8 mouse cellular contexts compared by ENCODE assay signal in the genomic region with DNA sequence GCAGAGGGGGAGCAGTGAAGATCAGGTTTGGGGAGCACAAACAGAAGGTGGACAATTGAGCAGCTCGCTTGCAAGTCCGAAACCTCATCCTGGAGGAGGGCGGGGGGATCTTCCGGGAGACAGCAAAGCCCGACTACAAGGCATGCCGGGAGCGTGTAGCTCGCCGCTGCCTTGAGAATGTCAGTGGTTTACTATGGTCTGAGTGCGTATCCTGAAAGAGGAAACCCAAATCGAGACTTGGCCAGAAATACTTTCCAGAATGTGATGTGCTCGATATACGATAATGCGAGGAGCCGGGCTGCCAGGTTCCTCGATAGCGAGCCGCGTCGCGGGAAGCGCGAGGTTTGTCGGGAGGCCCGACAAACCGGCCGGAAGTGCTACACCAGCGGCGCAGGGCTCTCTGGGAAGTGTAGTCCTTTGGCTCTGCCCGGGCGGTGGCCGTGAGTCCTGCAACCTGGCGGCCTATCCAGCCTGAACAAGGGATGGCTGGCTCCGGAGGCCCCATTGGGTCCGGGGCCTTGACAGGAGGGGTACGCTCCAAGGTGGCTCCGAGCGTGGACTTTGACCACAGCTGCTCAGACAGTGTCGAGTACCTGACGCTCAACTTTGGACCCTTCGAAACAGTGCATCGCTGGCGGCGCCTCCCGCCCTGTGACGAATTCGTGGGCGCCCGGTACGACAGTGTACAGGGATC. TPM values are rescaled to one million over a fixed set of nuclear protein-coding genes. Genes with fewer than 3 reads are reported as not detected.
DNase-seq lines count a peak whose midpoint lies in the region; ATAC-seq lines count a peak whose summit lies in the region.

A gene (plus strand): TSS at position 143 of the 694 bp plus-strand sequence.

- WGBS in hindbrain, embryonic 16.5 days = 0% methylated on average over 49 of the region's 50 CpGs
- WGBS in macrophage (ENCODE audit: missing documents) = 2% methylated on average over 50 of the region's 50 CpGs

- peak; percentile 98 for ATAC-seq in hindbrain, embryonic 16.5 days

- peak; percentile 86 for DNase-seq in T-cell, adult 2 months (ENCODE audit: low spot score)
- DNase-seq in cerebellum, postnatal 36 days = peak; percentile 90 to 92
- peak; percentile 88 for DNase-seq in gastrocnemius, adult 18-20 months (ENCODE audit: low spot score)
- DNase-seq in left cerebral cortex, adult 18-20 months (ENCODE audit: low spot score in 2 of 2) = peak; percentile 86 to 93
- DNase-seq in right cerebral cortex, adult 18-20 months = peak; percentile 92
- peak; percentile 47 for DNase-seq in urinary bladder, postnatal 10 days (ENCODE audit: low spot score)

- H3K9ac ChIP-seq in hindbrain, embryonic 16.5 days (ENCODE audit: low read depth, low read length) = peak within 1 kb of the TSS; percentile 91

- H3K9me3 ChIP-seq in hindbrain, embryonic 16.5 days (ENCODE audit: control insufficient read depth, low read length) = no peaks in the 10 kb centered on the region

- peaks cover 13% of the 10 kb centered on the region; the same call in 1 of the 2 replicates for H3K36me3 ChIP-seq in hindbrain, embryonic 16.5 days (ENCODE audit: control insufficient read depth, insufficient read depth, low read length)
- peaks cover 19% of the 10 kb centered on the region for H3K36me3 ChIP-seq in macrophage (ENCODE audit: inconsistent target)

- H3K4me2 ChIP-seq in hindbrain, embryonic 16.5 days (ENCODE audit: low read length) = peak within 1 kb of the TSS; percentile 66

- H3K4me1 ChIP-seq in hindbrain, embryonic 16.5 days (ENCODE audit: control insufficient read depth, insufficient read depth, low read depth, low read length) = peaks cover 14% of the 10 kb centered on the region

- no peaks in the 10 kb centered on the region; the same call in 1 of the 2 replicates for H3K79me2 ChIP-seq in macrophage (ENCODE audit: inconsistent target)

- H3K27me3 ChIP-seq in hindbrain, embryonic 16.5 days (replicated peaks; ENCODE audit: control insufficient read depth, insufficient read depth, low read length) = no peaks in the 10 kb centered on the region

- peak within 1 kb of the TSS; percentile 93 for H3K27ac ChIP-seq in hindbrain, embryonic 16.5 days (ENCODE audit: low read depth, low read length)
- peak within 1 kb of the TSS; percentile 75 for H3K27ac ChIP-seq in macrophage

- peak within 1 kb of the TSS; percentile 89 for H3K4me3 ChIP-seq in hindbrain, embryonic 16.5 days (ENCODE audit: low read length)
- peak within 1 kb of the TSS; percentile 81 for H3K4me3 ChIP-seq in macrophage (ENCODE audit: inconsistent target)

RNA-seq across cellular contexts. Expression of the gene that starts here (rescaled TPM):
- total RNA-seq in gastrocnemius, adult 18-20 months (2021) = 10 to 100 TPM; 17.1 to 18.9 TPM
- 140 and 149 TPM in 2 replicates for polyA plus RNA-seq in hindbrain, embryonic 16.5 days (2015; fragmentation: Nextera tagmentation; extraction: Ambion mirVana)
- 100 to 1,000 TPM; 161 to 171 TPM for total RNA-seq in left cerebral cortex, adult 18-20 months (2021)
- 100 to 1,000 TPM in 12 of 26 experiments, 10 to 100 TPM in 14; 35.6 to 167 (median 89.3) TPM for total RNA-seq in macrophage (2018; cell fraction: chromatin; rRNA removed)
- total RNA-seq in macrophage (2018; cell fraction: cytosol; rRNA removed) = 10 to 100 TPM; 14.9 to 34.0 (median 22.0) TPM
- total RNA-seq in macrophage (2018; cell fraction: nucleus; rRNA removed) = 100 to 1,000 TPM in 1 of 26 experiments, 10 to 100 TPM in 25; 21.4 to 113 (median 51.9) TPM
- polyA plus RNA-seq in macrophage (2018) = 23.8 to 33.8 TPM (median 28.9 TPM) in 3 replicates

Comparison
In these comparisons a context has a peak if more than half of its experiments do, and no peak if none do; other contexts are left out.
1. Peak in every context shown above with its lines: DNase-seq, ATAC-seq, H3K4me3 ChIP-seq and H3K27ac ChIP-seq.
2. RNA of the gene that starts here (total RNA-seq): 161 to 171 TPM in left cerebral cortex, adult 18-20 months; 17.1 to 18.9 TPM in gastrocnemius, adult 18-20 months; every median in the first group is over 4 times any median in the second.